Mouse (Mus musculus) kidney, postnatal 0 days (tissue): ENCODE measurements at regions not wholly inside any gene's neighbourhood (a gene's known extent, or its start where the extent isn't known, plus 50 kb on each side); places are given as distances from the start of the nearest gene placed in this dataset.

Experiments used
- ATAC-seq: fragments of 200-750 bp; cut with Nextera tagmentation; replicated peaks from 2 replicates; pipeline ENCODE4 v1.8.0; 2017; ENCODE audit warnings: low read depth, moderate number of reproducible peaks, moderate TSS enrichment, moderate library complexity; ENCODE audit not compliant: low FRiP score
- DNase-seq: peaks from one replicate; pipeline ENCODE4 v3.0.0-alpha.2; 2016; ENCODE audit warnings: low spot score
- H3K27ac ChIP-seq: fragments of 300-500 bp; sonication (generic); 2 replicates; pipeline ENCODE4 v1.5.1; 2014; ENCODE audit warnings: mild to moderate bottlenecking
- H3K27me3 ChIP-seq: fragments of 300-500 bp; sonication (generic); 2 replicates; pipeline ENCODE4 v1.6.1; 2014; ENCODE audit warnings: low read length, mixed read lengths; ENCODE audit not compliant: insufficient read depth
- H3K36me3 ChIP-seq: fragments of 300-500 bp; sonication (generic); 2 replicates; pipeline ENCODE4 v1.6.1; 2014; ENCODE audit warnings: low read length, mixed read lengths; ENCODE audit not compliant: insufficient read depth
- H3K4me1 ChIP-seq: fragments of 300-500 bp; sonication (generic); replicated peaks from 2 replicates; pipeline ENCODE4 v1.6.1; 2014; ENCODE audit warnings: antibody characterized with exemption, low read length, mixed read lengths; ENCODE audit not compliant: insufficient read depth
- H3K4me2 ChIP-seq: fragments of 300-500 bp; sonication (generic); 2 replicates; pipeline ENCODE4 v1.6.1; 2014; ENCODE audit warnings: mild to moderate bottlenecking, low read length, moderate library complexity, mixed read lengths
- H3K4me3 ChIP-seq: fragments of 300-500 bp; sonication (generic); replicated peaks from 2 replicates; pipeline ENCODE4 v1.5.1; 2014; ENCODE audit warnings: low read depth, low read length
- H3K9ac ChIP-seq: fragments of 300-500 bp; sonication (generic); 2 replicates; pipeline ENCODE4 v1.6.1; 2014; ENCODE audit warnings: low read depth, low read length
- H3K9me3 ChIP-seq: fragments of 300-500 bp; sonication (generic); replicated peaks from 2 replicates; pipeline ENCODE4 v1.6.1; 2016; ENCODE audit warnings: low read length, inconsistent platforms, mixed read lengths
- CTCF ChIP-seq: IDR thresholded peaks from 2 replicates; pipeline ENCODE4 v1.5.1; 2016; ENCODE audit warnings: antibody characterized with exemption, low read depth, mild to moderate bottlenecking, moderate library complexity
- WGBS: fragments of 180-500 bp; shearing (Covaris S2); extraction: QIAGEN DNeasy Blood & Tissue Kit; methylation state at CpG from one replicate; pipeline ENCODE4 v1.1.7; 2014; 5-methylcytosine and 5-hydroxymethylcytosine counted together

DNA sequence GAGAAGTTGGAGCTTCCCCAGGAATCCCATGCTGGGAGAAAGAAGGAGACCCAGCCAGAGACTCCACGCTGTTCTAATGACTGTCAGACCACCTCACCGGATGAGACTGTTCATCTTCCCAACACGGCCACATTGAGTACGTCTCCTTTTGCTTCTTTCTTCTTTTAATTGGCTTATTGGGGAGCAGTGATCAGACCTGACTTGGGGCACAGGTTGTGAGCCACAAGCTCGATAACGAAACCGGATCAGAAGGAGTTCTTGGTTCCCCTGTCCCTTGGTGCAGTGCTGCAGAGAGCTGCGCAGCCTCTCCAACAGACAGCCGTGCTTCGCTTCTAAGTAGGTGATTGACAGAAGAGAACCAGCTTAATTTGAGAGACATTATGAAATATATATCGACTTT lies 188.4 kb downstream of the Rpap3 start:
- ATAC-seq: no peak
- no peaks in the 10 kb centered on the region for H3K36me3 ChIP-seq
- H3K4me3 ChIP-seq: no peak overlapping the region
- WGBS: 92% methylated on average over 11 of the region's 11 CpGs
- H3K27ac ChIP-seq: no peak overlapping the region
- no peak overlapping the region for H3K9ac ChIP-seq
- H3K9me3 ChIP-seq: no peaks in the 10 kb centered on the region
- no peak for TF ChIP-seq CTCF
- H3K4me2 ChIP-seq: no peak overlapping the region
- H3K27me3 ChIP-seq: no peaks in the 10 kb centered on the region
- no peak for DNase-seq
- 0 out of 2 replicates have a peak, but pooled peaks cover 3% of the 10 kb centered on the region for H3K4me1 ChIP-seq

GRCm38 (mm10) chr15:97515773-97516172 lies 189.9 kb downstream of the Rpap3 start:
- no peak overlapping the region for H3K27ac ChIP-seq
- H3K9ac ChIP-seq: no peak overlapping the region
- H3K4me2 ChIP-seq: no peak overlapping the region
- H3K4me1 ChIP-seq: 0 out of 2 replicates have a peak, but pooled peaks cover 3% of the 10 kb centered on the region
- WGBS: 85% methylated on average over 4 of the region's 4 CpGs
- DNase-seq (no peak), ATAC-seq (no peak)
- H3K27me3 ChIP-seq: no peaks in the 10 kb centered on the region
- TF ChIP-seq CTCF: no peak
- no peaks in the 10 kb centered on the region for H3K36me3 ChIP-seq
- H3K9me3 ChIP-seq: no peaks in the 10 kb centered on the region
- H3K4me3 ChIP-seq: no peak overlapping the region

GRCm38 (mm10) chr15:97507656-97508306 lies 197.8 kb downstream of the Rpap3 start:
- 91% methylated on average over 16 of the region's 16 CpGs for WGBS
- no peaks in the 10 kb centered on the region for H3K27me3 ChIP-seq
- ATAC-seq (no peak), DNase-seq (no peak)
- no peak overlapping the region for H3K9ac ChIP-seq
- H3K4me1 ChIP-seq: no peaks in the 10 kb centered on the region
- H3K27ac ChIP-seq: no peak overlapping the region
- H3K4me3 ChIP-seq: no peak overlapping the region
- H3K4me2 ChIP-seq: no peak overlapping the region
- no peaks in the 10 kb centered on the region for H3K36me3 ChIP-seq
- no peaks in the 10 kb centered on the region for H3K9me3 ChIP-seq
- TF ChIP-seq CTCF: no peak

DNA sequence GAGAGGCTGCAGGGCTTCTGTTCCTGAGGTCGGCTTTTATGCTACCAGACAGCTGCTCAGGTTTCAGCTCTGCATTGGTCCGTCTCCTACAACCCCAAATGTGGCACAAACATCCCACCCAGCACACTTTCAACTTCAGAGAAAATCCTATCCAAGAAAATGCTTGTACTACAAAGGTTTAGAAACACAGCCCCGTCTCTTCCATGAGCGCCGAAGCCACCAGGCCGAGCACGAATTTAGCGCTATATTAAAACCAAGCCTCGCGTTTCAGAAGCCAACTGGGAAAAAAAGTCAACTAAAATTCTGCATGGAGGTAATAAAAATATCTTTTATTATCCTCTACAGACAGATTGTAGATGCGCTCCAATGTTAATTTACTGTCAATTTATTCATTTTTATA lies 198.4 kb downstream of the Rpap3 start:
- Histone ChIP-seq H3K27ac (no peak overlapping the region), H3K4me3 (no peak overlapping the region), H3K9me3 (no peaks in the 10 kb centered on the region), H3K4me2 (no peak overlapping the region), H3K36me3 (no peaks in the 10 kb centered on the region), H3K4me1 (no peaks in the 10 kb centered on the region), H3K9ac (no peak overlapping the region), H3K27me3 (no peaks in the 10 kb centered on the region)
- ATAC-seq (no peak), DNase-seq (no peak)
- 86% methylated on average over 11 of the region's 11 CpGs for WGBS
- TF ChIP-seq CTCF: no peak

GRCm38 (mm10) chr15:97505715-97506114 lies 199.9 kb downstream of the Rpap3 start:
- H3K4me2 ChIP-seq: no peak overlapping the region
- ATAC-seq (no peak), DNase-seq (no peak)
- WGBS: 90% methylated on average over 11 of the region's 11 CpGs
- H3K27ac ChIP-seq: no peak overlapping the region
- H3K4me3 ChIP-seq: no peak overlapping the region
- H3K9ac ChIP-seq: no peak overlapping the region
- no peak for TF ChIP-seq CTCF
- H3K27me3 ChIP-seq: no peaks in the 10 kb centered on the region
- H3K9me3 ChIP-seq: no peaks in the 10 kb centered on the region
- H3K36me3 ChIP-seq: no peaks in the 10 kb centered on the region
- H3K4me1 ChIP-seq: no peaks in the 10 kb centered on the region

GRCm38 (mm10) chr15:97504325-97504724 lies 201.3 kb downstream of the Rpap3 start:
- ATAC-seq: no peak
- no peak for TF ChIP-seq CTCF

DNA sequence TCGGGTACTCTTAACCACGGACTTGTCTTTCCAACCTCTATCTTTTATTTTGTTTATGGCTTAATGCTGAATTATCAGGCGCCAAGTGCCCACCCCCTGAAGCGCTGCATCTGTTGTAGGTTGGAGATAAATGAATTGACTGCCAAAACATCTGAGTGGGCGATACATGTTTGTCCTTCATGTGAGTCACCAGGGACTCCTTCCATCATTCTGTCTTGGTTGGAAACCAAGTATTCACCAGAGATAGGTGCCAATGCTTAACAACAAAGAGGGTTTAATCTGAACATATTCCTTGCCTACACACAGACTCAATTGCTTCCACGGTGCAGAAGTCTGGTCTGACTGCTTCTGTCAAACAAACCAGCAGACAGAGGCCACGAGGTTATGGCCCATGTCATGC lies 203.6 kb downstream of the Rpap3 start:
- no peak overlapping the region for H3K4me3 ChIP-seq
- TF ChIP-seq CTCF: no peak
- no peak overlapping the region for H3K27ac ChIP-seq
- H3K4me2 ChIP-seq: no peak overlapping the region
- no peaks in the 10 kb centered on the region for H3K9me3 ChIP-seq
- no peak overlapping the region for H3K9ac ChIP-seq
- DNase-seq (no peak), ATAC-seq (no peak)
- no peaks in the 10 kb centered on the region for H3K4me1 ChIP-seq
- H3K36me3 ChIP-seq: no peaks in the 10 kb centered on the region
- H3K27me3 ChIP-seq: no peaks in the 10 kb centered on the region
- WGBS: 91% methylated on average over 7 of the region's 7 CpGs

More at GRCm38 (mm10) chr15:97504325-97504724, 201.3 kb downstream of the Rpap3 start:
- no peaks in the 10 kb centered on the region for H3K9me3 ChIP-seq
- H3K4me3 ChIP-seq: no peak overlapping the region
- no peak overlapping the region for H3K9ac ChIP-seq
- H3K36me3 ChIP-seq: no peaks in the 10 kb centered on the region
- no peaks in the 10 kb centered on the region for H3K4me1 ChIP-seq
- no peak for DNase-seq
- 86% methylated on average over 1 of the region's 1 CpGs for whole genome bisulfite sequencing
- H3K27me3 ChIP-seq: no peaks in the 10 kb centered on the region
- no peak overlapping the region for H3K27ac ChIP-seq
- H3K4me2 ChIP-seq: no peak overlapping the region
